Mouse (Mus musculus) neural tube, embryonic 12.5 days (tissue): ENCODE measurements around the gene Mgll. TPM values are rescaled to one million over a fixed set of nuclear protein-coding genes. Genes with fewer than 3 reads are reported as not detected.
A peak's percentile ranks its signal among the peaks of the same experiment; 100 is the strongest.

Source experiments
- ATAC-seq: fragments of 200-750 bp; cut with Nextera tagmentation; 2 replicates; pipeline ENCODE4 v1.8.0; 2017; ENCODE audit warnings: low read depth, mild to moderate bottlenecking, moderate TSS enrichment, moderate library complexity; ENCODE audit not compliant: low FRiP score
- H3K27ac ChIP-seq: fragments of 300-500 bp; sonication (generic); 2 replicates; pipeline ENCODE4 v1.5.1; 2016
- H3K27me3 ChIP-seq: fragments of 300-500 bp; sonication (generic); replicated peaks from 2 replicates; pipeline ENCODE4 v1.6.1; 2016; ENCODE audit warnings: mild to moderate bottlenecking
- H3K36me3 ChIP-seq: fragments of 300-500 bp; sonication (generic); 2 replicates; pipeline ENCODE4 v1.6.1; 2016; ENCODE audit warnings: mild to moderate bottlenecking
- H3K4me1 ChIP-seq: fragments of 300-500 bp; sonication (generic); 2 replicates; pipeline ENCODE4 v1.6.1; 2016
- H3K4me2 ChIP-seq: fragments of 300-500 bp; sonication (generic); replicated peaks from 2 replicates; pipeline ENCODE4 v1.6.1; 2016; ENCODE audit warnings: mild to moderate bottlenecking
- H3K4me3 ChIP-seq: fragments of 300-500 bp; sonication (generic); 2 replicates; pipeline ENCODE4 v1.5.1; 2016
- H3K9ac ChIP-seq: fragments of 300-500 bp; sonication (generic); 2 replicates; pipeline ENCODE4 v1.6.1; 2016; ENCODE audit warnings: mild to moderate bottlenecking
- H3K9me3 ChIP-seq: fragments of 300-500 bp; sonication (generic); 2 replicates; pipeline ENCODE4 v1.6.1; 2016; ENCODE audit warnings: mild to moderate bottlenecking
- WGBS: fragments of 180-500 bp; shearing (Covaris S2); methylation state at CpG from one replicate; pipeline ENCODE4 v1.1.7; 2016; 5-methylcytosine and 5-hydroxymethylcytosine counted together
- polyA plus RNA-seq: library from polyadenylated mRNA; unstranded; fragments of >200 nt; fragmentation: Nextera tagmentation; extraction: Ambion mirVana; gene quantifications from 2 replicates; pipeline ENCODE4 v1.2.1, GENCODE M21; 2016

Mgll gene
- polyA plus RNA-seq, 1 experiment from 2014 or later = 9.3 TPM

GRCm38 (mm10) chr6:88770300-88770904 lies 46.2 kb downstream of the Mgll start:
- H3K4me2 ChIP-seq = no peak overlapping the region
- H3K9me3 ChIP-seq = no peaks in the 10 kb centered on the region
- no peak overlapping the region for H3K4me3 ChIP-seq
- ATAC-seq = no peak
- H3K4me1 ChIP-seq = no peaks in the 10 kb centered on the region; the same call in 1 of the 2 replicates
- H3K36me3 ChIP-seq = no peaks in the 10 kb centered on the region
- no peaks in the 10 kb centered on the region for H3K27me3 ChIP-seq
- H3K27ac ChIP-seq = no peak overlapping the region
- 90% methylated on average over 17 of the region's 17 CpGs for WGBS
- no peak overlapping the region for H3K9ac ChIP-seq

- ATAC-seq = no peak
- H3K4me1 ChIP-seq = peaks cover 3% of the 10 kb centered on the region; the same call in 1 of the 2 replicates
- H3K27me3 ChIP-seq = no peaks in the 10 kb centered on the region
- H3K9ac ChIP-seq = no peak overlapping the region
- no peaks in the 10 kb centered on the region for H3K9me3 ChIP-seq
- H3K4me3 ChIP-seq = no peak overlapping the region
- H3K36me3 ChIP-seq = no peaks in the 10 kb centered on the region
- no peak overlapping the region for H3K27ac ChIP-seq
- H3K4me2 ChIP-seq = no peak overlapping the region
- 90% methylated on average over 5 of the region's 5 CpGs for WGBS
Measured at GRCm38 (mm10) chr6:88770981-88771380, 46.8 kb downstream of the Mgll start.

GRCm38 (mm10) chr6:88772041-88772440 lies 47.8 kb downstream of the Mgll start:
- no peaks in the 10 kb centered on the region for H3K9me3 ChIP-seq
- no peaks in the 10 kb centered on the region for H3K27me3 ChIP-seq
- H3K4me1 ChIP-seq = peaks cover 8% of the 10 kb centered on the region; the same call in 1 of the 2 replicates
- no peak overlapping the region for H3K4me3 ChIP-seq
- WGBS = 86% methylated on average over 13 of the region's 13 CpGs
- no peak for ATAC-seq
- no peak overlapping the region for H3K9ac ChIP-seq
- H3K27ac ChIP-seq = no peak overlapping the region
- no peak overlapping the region for H3K4me2 ChIP-seq
- H3K36me3 ChIP-seq = no peaks in the 10 kb centered on the region

- no peak for ATAC-seq
Measured at GRCm38 (mm10) chr6:88774055-88774454, 49.8 kb downstream of the Mgll start.

GRCm38 (mm10) chr6:88775267-88775666 lies 51.1 kb downstream of the Mgll start:
- no peaks in the 10 kb centered on the region for H3K36me3 ChIP-seq
- no peak overlapping the region for H3K27ac ChIP-seq
- ATAC-seq = no peak
- H3K27me3 ChIP-seq = no peaks in the 10 kb centered on the region
- H3K4me3 ChIP-seq = no peak overlapping the region
- H3K4me1 ChIP-seq = peaks cover 21% of the 10 kb centered on the region
- WGBS = 76% methylated on average over 14 of the region's 14 CpGs
- H3K4me2 ChIP-seq = no peak overlapping the region
- no peaks in the 10 kb centered on the region for H3K9me3 ChIP-seq
- no peak overlapping the region for H3K9ac ChIP-seq

More at GRCm38 (mm10) chr6:88774055-88774454, 49.8 kb downstream of the Mgll start:
- Histone ChIP-seq H3K9me3 (no peaks in the 10 kb centered on the region), H3K27me3 (no peaks in the 10 kb centered on the region), H3K27ac (no peak overlapping the region), H3K4me1 (peaks cover 21% of the 10 kb centered on the region), H3K36me3 (no peaks in the 10 kb centered on the region), H3K4me2 (no peak overlapping the region), H3K9ac (no peak overlapping the region), H3K4me3 (no peak overlapping the region)
- 78% methylated on average over 9 of the region's 9 CpGs for WGBS

GRCm38 (mm10) chr6:88776336-88776923 lies 52.2 kb downstream of the Mgll start:
- WGBS = 70% methylated on average over 13 of the region's 13 CpGs
- no peak for ATAC-seq
- Histone ChIP-seq H3K27ac (no peak overlapping the region), H3K9ac (no peak overlapping the region), H3K4me3 (no peak overlapping the region), H3K27me3 (no peaks in the 10 kb centered on the region), H3K4me1 (peaks cover 21% of the 10 kb centered on the region), H3K9me3 (no peaks in the 10 kb centered on the region), H3K36me3 (no peaks in the 10 kb centered on the region), H3K4me2 (no peak overlapping the region)

- Histone ChIP-seq H3K9ac (no peak overlapping the region), H3K4me2 (no peak overlapping the region), H3K36me3 (no peaks in the 10 kb centered on the region), H3K27me3 (no peaks in the 10 kb centered on the region), H3K27ac (no peak overlapping the region), H3K9me3 (no peaks in the 10 kb centered on the region), H3K4me1 (peaks cover 21% of the 10 kb centered on the region), H3K4me3 (no peak overlapping the region)
- 74% methylated on average over 8 of the region's 8 CpGs for WGBS
- no peak for ATAC-seq
Measured at GRCm38 (mm10) chr6:88776964-88777363, 52.8 kb downstream of the Mgll start.

- Histone ChIP-seq H3K4me2 (no peak overlapping the region), H3K27me3 (no peaks in the 10 kb centered on the region), H3K4me1 (peaks cover 21% of the 10 kb centered on the region), H3K4me3 (no peak overlapping the region), H3K36me3 (no peaks in the 10 kb centered on the region), H3K27ac (no peak overlapping the region), H3K9ac (no peak overlapping the region), H3K9me3 (no peaks in the 10 kb centered on the region)
- peak; percentile 66 for ATAC-seq
- WGBS = 31% methylated on average over 8 of the region's 8 CpGs
Measured at GRCm38 (mm10) chr6:88778047-88778688, 54.0 kb downstream of the Mgll start.

- no peaks in the 10 kb centered on the region for H3K27me3 ChIP-seq
- H3K4me1 ChIP-seq = peaks cover 25% of the 10 kb centered on the region
- WGBS = 84% methylated on average over 5 of the region's 5 CpGs
Measured at GRCm38 (mm10) chr6:88779755-88780154, 55.5 kb downstream of the Mgll start.

GRCm38 (mm10) chr6:88781919-88782318 lies 57.7 kb downstream of the Mgll start:
- Histone ChIP-seq H3K27me3 (no peaks in the 10 kb centered on the region), H3K4me2 (no peak overlapping the region), H3K9me3 (no peaks in the 10 kb centered on the region), H3K27ac (no peak overlapping the region), H3K4me1 (peaks cover 34% of the 10 kb centered on the region), H3K4me3 (no peak overlapping the region), H3K9ac (no peak overlapping the region), H3K36me3 (no peaks in the 10 kb centered on the region)
- no peak for ATAC-seq
- 56% methylated on average over 4 of the region's 4 CpGs for WGBS

More at GRCm38 (mm10) chr6:88779755-88780154, 55.5 kb downstream of the Mgll start:
- no peak overlapping the region for H3K4me2 ChIP-seq
- H3K4me3 ChIP-seq = no peak overlapping the region
- H3K9me3 ChIP-seq = no peaks in the 10 kb centered on the region
- H3K9ac ChIP-seq = no peak overlapping the region
- no peak overlapping the region for H3K27ac ChIP-seq
- no peaks in the 10 kb centered on the region for H3K36me3 ChIP-seq
- no peak for ATAC-seq

GRCm38 (mm10) chr6:88782981-88783397 lies 58.8 kb downstream of the Mgll start:
- Histone ChIP-seq H3K4me3 (no peak overlapping the region), H3K27me3 (no peaks in the 10 kb centered on the region), H3K27ac (no peak overlapping the region), H3K4me1 (peaks cover 37% of the 10 kb centered on the region), H3K9me3 (no peaks in the 10 kb centered on the region), H3K4me2 (no peak overlapping the region), H3K9ac (no peak overlapping the region), H3K36me3 (no peaks in the 10 kb centered on the region)
- 47% methylated on average over 4 of the region's 4 CpGs for WGBS
- no peak for ATAC-seq

- H3K4me3 ChIP-seq = no peak overlapping the region
- 68% methylated on average over 7 of the region's 7 CpGs for WGBS
- H3K4me1 ChIP-seq = peaks cover 34% of the 10 kb centered on the region
- H3K9me3 ChIP-seq = no peaks in the 10 kb centered on the region
- no peaks in the 10 kb centered on the region for H3K36me3 ChIP-seq
- no peaks in the 10 kb centered on the region for H3K27me3 ChIP-seq
- no peak for ATAC-seq
- no peak overlapping the region for H3K9ac ChIP-seq
- no peak overlapping the region for H3K27ac ChIP-seq
- H3K4me2 ChIP-seq = no peak overlapping the region
Measured at GRCm38 (mm10) chr6:88784691-88785173, 60.5 kb downstream of the Mgll start.
